Mouse (Mus musculus) common myeloid progenitor, adult 5-6 weeks (primary cell): Measurements from ENCODE around the gene Zup1. TPM values are rescaled to one million over a fixed set of nuclear protein-coding genes. Genes with fewer than 3 reads are reported as not detected.
"Not testable (repeated sequence)": the region's sequence is repeated elsewhere in the genome, so short reads cannot be mapped to it uniquely, and the experiment has no call there.

ENCODE experiments used
- ATAC-seq: replicated peaks from 2 replicates; pipeline ENCODE4 v1.8.0; 2016; ENCODE audit warnings: low read depth, mild to moderate bottlenecking, moderate TSS enrichment, inconsistent platforms; ENCODE audit not compliant: poor library complexity, severe bottlenecking
- total RNA-seq: library from RNA; stranded (forward); fragments of 200-1000, 187-1606 nt; gene quantifications from 2 replicates; pipeline ENCODE4 v1.2.3, GENCODE M21; 2017

Gene Zup1
- total RNA-seq: 44.9 and 52.4 TPM in 2 replicates

DNA sequence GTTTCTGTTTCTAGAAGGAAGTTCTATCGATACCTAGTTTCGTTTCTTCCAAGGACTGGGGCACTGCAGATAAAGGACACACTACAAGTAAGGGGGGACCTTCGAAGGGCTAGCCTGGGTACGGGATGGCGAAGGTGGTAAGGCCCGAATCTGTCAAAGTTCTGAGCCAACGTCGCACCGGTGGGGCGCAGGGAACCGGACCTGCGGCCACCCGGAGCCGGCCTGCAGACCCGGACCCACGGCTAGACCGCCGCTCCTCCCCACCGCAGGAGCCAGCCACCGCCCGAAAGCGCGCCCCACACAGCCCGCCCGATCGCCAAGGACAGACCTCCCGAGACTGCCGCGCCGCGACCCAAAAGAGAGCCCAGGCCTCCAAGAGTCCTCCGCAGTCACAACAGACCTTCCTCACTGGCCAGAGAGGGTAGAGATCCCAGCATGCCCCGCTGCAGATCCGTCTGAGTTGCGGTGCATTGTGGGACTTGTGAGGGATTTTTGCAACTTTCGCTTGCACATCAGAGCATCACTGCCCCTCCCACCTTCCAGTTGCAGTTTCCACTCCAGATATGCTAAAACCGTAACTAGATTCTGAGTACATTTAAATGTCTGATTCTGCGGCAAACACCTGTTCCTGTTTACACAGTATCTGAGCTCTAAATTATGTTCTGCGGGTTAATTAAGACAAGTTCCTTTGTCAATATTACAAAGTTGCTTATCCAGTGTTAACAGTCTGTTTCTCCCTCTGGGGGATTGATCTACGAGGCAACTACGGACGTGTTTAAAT is at the start of gene Zup1:
TSS of gene Zup1 (minus strand) at position 467 of the 781 bp plus-strand sequence.
- peak; percentile 98 for ATAC-seq

DNA sequence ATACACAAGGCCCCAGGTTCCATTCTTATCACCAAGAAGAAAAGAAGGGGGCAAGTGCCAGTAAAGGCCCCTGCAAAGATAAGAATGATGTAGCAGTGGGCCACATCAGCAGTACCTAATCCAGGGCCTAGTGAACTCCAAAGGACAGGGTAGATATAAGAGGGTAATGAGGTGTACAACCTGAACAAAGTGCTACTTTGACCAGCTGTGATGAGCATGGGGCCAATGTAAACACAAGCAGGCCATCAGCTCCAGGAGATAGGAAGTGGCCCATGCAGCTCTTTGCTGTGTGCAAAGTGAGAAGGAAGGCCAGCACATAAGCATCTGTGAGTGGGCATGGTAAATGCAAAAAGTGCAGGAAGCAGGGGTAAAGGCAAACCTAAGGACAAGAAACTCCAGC is 47.3 kb upstream of the Zup1 start:
- no peak for ATAC-seq

DNA sequence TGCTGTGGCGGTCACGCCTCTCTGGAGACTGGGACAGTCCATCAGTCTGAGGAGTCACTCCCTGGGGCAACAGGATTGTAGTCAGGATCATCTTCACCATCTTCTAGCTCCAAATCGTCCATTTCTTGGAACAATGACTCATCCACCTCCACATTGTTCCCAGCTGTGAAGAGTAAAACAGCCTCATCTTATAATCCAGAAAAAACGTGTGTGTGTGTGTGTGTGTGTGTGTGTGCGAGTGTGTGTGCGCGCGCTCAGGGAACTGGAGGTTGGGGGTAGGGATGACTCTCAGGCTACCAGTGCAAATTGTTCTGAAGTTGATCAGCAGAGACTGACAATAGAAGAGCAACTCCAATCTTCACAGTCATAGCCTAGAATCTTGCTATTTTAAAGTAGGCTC is 45.6 kb upstream of the Zup1 start:
- ATAC-seq: not testable (repeated sequence)

DNA sequence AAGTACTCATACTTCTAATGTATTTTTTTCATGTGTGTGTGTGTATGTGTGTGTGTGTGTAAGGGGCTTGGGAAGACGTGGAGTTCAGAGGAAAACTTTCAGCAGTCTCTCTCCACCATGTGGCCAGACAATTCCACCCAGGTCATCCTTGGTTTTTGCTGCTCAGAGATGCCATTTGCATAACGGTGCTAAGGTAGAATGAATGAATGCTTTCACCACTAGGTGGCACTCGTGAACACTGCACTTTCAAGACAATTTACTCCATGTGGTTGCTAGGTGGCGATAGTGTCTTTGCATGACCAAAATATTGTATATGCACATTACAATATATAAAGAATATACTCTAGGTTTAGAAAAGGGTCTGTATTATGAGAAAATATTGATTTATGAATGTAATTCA is 35.7 kb upstream of the Zup1 start:
- peak; percentile 100 for ATAC-seq

DNA sequence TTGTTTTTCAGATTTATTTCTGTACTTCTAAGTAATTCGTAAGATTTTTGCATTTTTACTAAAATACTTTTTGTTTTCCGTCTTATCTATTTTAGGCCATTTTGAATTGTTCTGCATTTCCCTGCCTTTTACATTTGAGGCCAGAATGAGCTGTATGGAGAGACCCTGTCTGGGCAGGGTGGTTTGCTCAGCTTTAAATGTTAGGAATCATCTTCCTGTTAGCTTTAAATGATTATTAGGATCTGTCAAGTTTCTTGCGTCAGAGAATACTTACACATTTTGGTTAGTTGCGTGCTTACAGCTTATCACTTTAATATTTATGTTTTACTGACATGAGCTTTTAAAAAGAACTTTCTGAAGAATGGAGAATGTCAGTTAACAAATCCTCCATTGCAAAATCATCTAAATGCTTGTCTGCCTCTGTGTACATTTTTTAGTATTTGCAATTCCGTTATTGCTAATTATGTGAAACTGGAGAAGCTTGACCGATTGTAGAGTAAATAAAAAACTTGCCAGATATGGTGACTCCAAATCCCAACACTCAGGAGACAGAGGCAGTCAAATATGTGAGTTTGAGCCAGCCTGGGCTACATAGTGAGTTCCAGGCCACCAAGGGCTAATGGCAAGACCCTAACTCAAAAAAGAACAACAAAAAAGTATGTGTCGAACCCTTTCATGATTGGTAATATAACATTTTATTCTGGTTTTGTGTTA is 23.9 kb upstream of the Zup1 start:
- no peak for ATAC-seq

DNA sequence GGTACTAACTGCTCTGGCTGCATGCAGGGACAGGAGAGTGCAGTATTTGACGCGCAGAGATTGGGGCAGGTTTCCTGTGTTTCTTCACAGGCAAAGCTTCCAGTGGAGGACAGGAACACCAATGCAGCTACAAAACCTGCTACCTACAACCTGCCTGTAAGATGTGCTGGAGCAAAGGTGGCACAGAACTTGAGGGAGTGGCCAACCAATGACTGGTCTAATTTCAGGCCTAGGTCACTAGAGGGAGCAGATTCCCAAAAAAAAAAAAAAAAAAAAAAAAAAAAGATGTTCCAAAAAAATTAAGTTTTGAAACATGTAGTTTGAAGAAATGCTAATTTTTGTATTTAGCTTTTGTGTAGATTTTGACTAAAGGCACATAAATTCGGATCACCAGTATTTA is 1.4 kb upstream of the Zup1 start:
- ATAC-seq: no peak

DNA sequence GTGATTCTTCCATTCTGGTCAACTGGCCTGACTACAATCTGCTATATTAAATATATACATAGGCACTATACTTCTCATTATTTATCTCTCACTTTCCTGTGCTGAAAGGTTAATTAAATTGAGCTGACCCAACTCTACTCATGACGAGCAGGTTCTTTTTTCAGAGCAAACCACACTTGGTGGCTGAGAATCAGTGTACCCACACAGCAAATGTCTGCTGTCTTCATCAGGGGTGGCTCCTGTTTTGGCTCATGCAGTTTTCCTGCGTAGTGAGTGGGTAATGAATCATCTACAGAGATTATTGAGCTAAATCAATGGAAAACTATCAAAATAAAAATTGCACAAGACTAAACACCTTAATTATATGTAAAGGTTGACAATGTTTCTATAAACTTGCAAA is 4.7 kb downstream of the Zup1 start:
- no peak for ATAC-seq

DNA sequence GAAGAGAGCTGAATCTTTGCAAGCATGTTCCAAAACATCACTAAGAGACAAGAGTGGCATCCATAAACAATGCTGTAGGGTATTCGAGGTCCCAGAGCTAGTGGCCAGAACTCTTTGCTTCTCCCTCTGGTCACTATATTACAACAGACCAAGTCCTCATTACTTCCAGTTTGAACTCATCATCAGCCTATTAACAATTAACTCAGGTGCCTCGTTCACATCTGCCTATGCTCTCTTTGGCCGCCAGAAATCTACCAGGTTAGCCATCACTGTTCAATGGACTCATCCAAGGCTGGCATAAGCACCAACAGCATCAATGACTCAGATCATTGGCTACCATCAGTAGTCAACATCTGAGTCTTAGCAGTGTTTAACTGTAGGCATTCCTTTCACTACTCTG is 5.7 kb downstream of the Zup1 start:
- no peak for ATAC-seq

DNA sequence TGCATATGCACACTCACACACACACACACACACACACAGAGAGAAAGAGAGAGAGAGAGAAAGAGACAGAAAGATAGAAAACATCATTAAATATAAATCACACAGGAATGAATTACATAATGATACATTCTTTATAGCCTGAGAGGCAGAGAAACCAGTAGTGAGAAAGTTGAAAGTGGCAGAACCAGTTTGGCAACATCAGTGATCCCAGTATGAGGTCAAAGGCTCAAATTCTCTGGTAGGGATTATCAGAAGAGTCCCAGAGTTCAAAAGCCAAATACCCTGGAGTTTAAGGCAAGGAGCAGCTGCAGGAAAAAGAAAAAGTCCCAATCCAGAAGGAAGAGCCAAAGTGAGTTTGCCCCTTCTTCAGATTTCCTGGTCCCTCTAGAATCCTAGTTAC is 10.4 kb downstream of the Zup1 start:
- no peak for ATAC-seq

DNA sequence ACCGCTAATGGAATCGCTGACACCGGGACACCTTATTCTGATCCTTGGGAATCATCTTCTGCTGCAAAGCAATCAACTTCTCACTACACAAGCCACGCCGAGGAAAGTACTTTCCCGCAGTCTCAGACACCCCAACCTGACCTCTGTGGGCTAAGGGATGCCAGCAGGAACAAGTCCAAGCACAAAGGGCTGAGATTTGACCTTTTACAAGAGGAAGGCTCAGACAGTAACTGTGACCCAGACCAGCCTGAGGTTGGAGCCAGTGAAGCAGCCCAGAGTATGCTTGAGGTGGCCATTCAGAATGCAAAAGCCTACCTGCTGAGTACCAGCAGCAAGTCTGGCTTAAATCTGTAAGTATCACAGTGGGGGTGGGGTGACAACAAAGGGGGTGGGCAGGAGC is 45.6 kb downstream of the Zup1 start:
- ATAC-seq: no peak

DNA sequence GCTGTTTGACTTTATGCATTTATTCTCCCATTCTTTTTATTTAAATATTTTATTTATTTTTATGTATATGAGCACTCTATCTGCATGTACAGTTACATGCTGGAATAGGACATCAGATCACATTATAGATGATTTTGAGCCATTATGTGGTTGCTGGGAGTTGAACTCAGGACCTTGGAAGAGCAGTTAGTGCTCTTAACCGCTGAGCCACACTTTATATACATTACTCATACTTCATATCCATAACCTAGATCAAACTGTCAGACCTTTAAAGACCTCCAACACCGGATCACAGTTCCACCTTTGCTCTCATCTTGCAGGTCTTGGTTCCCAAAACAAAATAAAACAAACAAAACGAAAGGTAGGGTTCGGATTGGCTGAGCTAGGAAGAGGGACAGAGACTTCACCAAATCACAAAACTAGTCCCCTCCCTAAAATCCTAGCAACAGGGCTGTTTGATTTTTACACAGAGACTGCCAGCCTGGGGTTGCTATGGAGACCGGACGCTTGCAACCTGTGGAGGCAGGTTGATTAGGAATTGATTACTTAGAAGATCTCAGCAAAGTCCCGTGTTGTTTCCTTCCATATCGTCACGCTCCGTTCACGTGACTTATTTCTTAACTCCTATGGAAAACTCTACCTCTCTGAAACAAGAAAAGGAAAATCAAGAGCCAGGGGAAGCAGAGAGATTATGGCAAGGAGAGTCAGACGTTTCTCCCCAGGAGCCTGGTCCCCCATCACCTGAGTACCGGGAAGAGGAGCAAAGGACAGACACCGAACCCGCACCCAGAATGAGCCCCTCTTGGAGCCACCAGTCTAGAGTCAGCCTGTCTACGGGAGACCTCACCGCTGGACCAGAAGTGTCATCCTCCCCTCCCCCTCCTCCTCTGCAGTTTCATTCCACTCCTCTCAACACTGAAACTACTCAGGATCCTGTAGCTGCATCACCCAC is 46.3 kb downstream of the Zup1 start, which contains the start of gene Rsph4a:
TSS of gene Rsph4a (plus strand) at position 582 of the 952 bp plus-strand sequence.
- ATAC-seq: peak; percentile 47; the same call in 1 of the 2 replicates

DNA sequence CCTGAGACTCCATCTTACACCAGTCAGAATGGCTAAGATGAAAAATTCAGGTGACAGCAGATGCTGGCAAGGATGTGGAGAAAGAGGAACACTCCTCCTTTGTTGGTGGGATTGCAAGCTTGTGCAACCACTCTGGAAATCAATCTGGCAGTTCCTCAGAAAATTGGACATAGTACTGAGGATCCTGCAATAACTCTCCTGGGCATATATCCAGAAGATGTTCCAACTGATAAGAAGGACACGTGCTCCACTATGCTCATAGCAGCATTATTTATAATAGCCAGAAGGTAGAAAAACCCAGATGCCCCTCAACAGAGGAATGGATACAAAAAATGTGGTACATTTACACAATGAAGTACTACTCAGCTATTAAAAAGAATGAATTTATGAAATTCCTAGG is 49.5 kb downstream of the Zup1 start:
- not testable (repeated sequence) for ATAC-seq

DNA sequence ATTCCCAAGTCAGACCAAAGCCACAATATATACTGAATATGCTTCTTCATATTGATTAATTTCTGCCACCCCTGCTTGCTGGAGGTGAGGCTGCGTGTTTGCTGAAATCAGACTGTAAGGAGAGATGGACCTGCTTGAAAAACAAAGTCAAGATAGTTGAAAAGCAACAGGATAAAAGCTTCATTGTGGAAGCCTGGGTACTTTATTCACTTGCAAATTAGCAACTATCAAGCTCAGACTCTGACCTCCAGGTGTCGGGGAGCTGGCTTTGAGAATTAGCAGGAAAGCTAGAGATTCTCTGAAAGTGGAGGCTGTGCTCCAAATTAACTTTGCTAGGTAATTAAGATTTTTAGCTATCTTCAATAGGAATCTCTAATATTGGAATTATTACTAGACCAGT is 68.7 kb downstream of the Zup1 start:
- not testable (repeated sequence) for ATAC-seq

DNA sequence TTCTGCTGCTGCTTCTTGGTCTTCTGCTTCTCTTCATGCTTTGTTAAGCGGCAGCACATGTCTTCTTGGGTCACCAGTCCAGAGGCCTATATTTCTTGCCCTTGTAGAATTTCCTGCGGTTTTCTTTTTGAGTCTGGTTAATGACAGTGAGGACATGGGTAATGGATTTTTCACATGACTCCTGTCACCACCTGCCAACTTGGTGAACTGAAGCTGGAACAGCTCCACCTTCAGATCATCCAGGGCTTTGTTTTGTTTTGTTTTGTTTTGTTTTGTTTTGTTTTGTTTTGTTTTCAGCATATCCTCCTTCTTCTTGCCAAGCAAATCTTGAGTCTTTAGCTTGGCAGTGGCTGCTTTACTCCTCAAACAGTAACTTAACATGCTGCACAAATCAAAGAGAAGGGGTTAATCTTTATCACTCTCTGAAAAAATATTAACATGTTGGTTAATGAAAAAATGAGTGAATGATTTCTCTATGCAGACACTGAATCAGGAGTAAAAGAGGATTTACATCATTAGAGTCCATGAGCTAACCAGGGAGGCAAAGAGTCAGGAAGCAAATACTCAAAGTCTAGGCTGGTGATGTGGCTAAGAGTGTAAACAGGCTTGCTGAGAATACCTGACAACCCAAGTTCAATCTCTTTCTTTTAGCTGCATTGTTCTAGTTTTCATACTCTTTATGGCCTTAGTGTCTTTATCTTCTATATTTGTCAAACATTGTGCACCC is 78.2 kb downstream of the Zup1 start:
- ATAC-seq: no peak

DNA sequence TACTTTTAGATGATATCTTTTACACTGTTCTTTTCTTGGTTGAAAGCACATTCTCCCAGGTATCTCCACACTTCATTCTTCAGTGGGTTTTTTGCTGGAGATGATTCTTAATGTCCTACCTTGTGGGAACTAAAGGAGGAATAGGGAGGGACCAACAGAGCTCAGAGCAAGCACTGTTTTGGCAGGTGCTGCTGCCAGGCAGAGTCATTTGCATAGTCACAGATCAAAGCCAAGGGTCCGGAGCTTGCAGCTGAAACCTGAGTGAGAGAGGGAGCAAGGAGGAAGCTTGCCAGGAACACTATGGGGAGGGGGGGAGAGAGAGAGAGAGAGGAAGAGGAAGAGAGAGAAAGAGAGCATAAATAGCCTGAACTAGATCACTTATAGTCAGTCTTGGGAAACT is 80.6 kb downstream of the Zup1 start:
- no peak for ATAC-seq

Other genes with a start within 250 kb of the Zup1 start
- not detected in 2 replicates for gene Sult3a2, start 164.6 kb downstream of the Zup1 start, total RNA-seq
- not detected in 2 replicates for gene Sult3a1, start 93.5 kb downstream of the Zup1 start, total RNA-seq
- not detected in 2 replicates for gene Rsph4a, start 46.2 kb downstream of the Zup1 start, total RNA-seq
- 165 and 212 TPM in 2 replicates for gene Rwdd1, start 68.4 kb upstream of the Zup1 start, total RNA-seq
- gene Trappc3l, start 86.3 kb upstream of the Zup1 start, total RNA-seq: not detected in 2 replicates
- gene Calhm4, start 93.0 kb upstream of the Zup1 start, total RNA-seq: not detected in 2 replicates
- not detected in 2 replicates for gene Calhm5, start 145.2 kb upstream of the Zup1 start, total RNA-seq
- 3.6 and 6.2 TPM in 2 replicates for gene Calhm6, start 176.7 kb upstream of the Zup1 start, total RNA-seq